Mouse (Mus musculus) intestine, embryonic 16.5 days (tissue): ENCODE results near the gene Plk5. TPM values are rescaled to one million over a fixed set of nuclear protein-coding genes. Genes with fewer than 3 reads are reported as not detected.

Experiments used
- ATAC-seq: fragments of 200-750 bp; cut with Nextera tagmentation; 2 replicates; pipeline ENCODE4 v1.8.0; 2017; ENCODE audit warnings: moderate TSS enrichment, moderate library complexity
- H3K27ac ChIP-seq: fragments of 300-500 bp; sonication (generic); 2 replicates; pipeline ENCODE4 v1.5.1; 2014; ENCODE audit warnings: mild to moderate bottlenecking, low read length
- H3K27me3 ChIP-seq: fragments of 300-500 bp; sonication (generic); replicated peaks from 2 replicates; pipeline ENCODE4 v1.6.1; 2014; ENCODE audit warnings: low read length, control low read depth, mixed read lengths; ENCODE audit not compliant: control insufficient read depth, insufficient read depth
- H3K36me3 ChIP-seq: fragments of 300-500 bp; sonication (generic); 2 replicates; pipeline ENCODE4 v1.6.1; 2014; ENCODE audit warnings: low read length, control low read depth; ENCODE audit not compliant: control insufficient read depth, insufficient read depth
- H3K4me1 ChIP-seq: fragments of 300-500 bp; sonication (generic); 2 replicates; pipeline ENCODE4 v1.6.1; 2014; ENCODE audit warnings: low read length, control low read depth, mixed read lengths; ENCODE audit not compliant: control insufficient read depth, insufficient read depth
- H3K4me2 ChIP-seq: fragments of 300-500 bp; sonication (generic); 2 replicates; pipeline ENCODE4 v1.6.1; 2014; ENCODE audit warnings: low read depth, low read length, control low read depth
- H3K4me3 ChIP-seq: fragments of 300-500 bp; sonication (generic); 2 replicates; pipeline ENCODE4 v1.5.1; 2014; ENCODE audit warnings: mild to moderate bottlenecking, low read length
- H3K9ac ChIP-seq: fragments of 300-500 bp; sonication (generic); 2 replicates; pipeline ENCODE4 v1.6.1; 2014; ENCODE audit warnings: low read depth, low read length
- H3K9me3 ChIP-seq: fragments of 300-500 bp; sonication (generic); 2 replicates; pipeline ENCODE4 v1.6.1; 2016; ENCODE audit warnings: low read length, control low read depth; ENCODE audit not compliant: control insufficient read depth
- WGBS: fragments of 180-500 bp; shearing (Covaris S2); extraction: QIAGEN DNeasy Blood & Tissue Kit; methylation state at CpG from one replicate; pipeline ENCODE4 v1.1.7; 2014; 5-methylcytosine and 5-hydroxymethylcytosine counted together
- polyA plus RNA-seq: library from polyadenylated mRNA; unstranded; fragments of >200 nt; fragmentation: Nextera tagmentation; extraction: Ambion mirVana; gene quantifications from 2 replicates; pipeline ENCODE4 v1.2.1, GENCODE M21; 2015

Plk5 gene
- 0.39 and 0.64 TPM in 2 replicates for polyA plus RNA-seq

- ATAC-seq, result no peak
- Histone ChIP-seq H3K4me2 (peak within 1 kb of the TSS; percentile 48), H3K4me1 (peaks cover 14% of the 10 kb centered on the region), H3K4me3 (peak within 1 kb of the TSS; percentile 38), H3K27me3 (peaks cover 41% of the 10 kb centered on the region), H3K9ac (peak within 1 kb of the TSS; percentile 24; the same call in 1 of the 2 replicates), H3K27ac (no peak within 1 kb of the TSS), H3K36me3 (no peaks in the 10 kb centered on the region), H3K9me3 (no peaks in the 10 kb centered on the region)
- 2% methylated on average over 53 of the region's 53 CpGs for WGBS
Measured at GRCm38 (mm10) chr10:80356001-80356682, at the start of gene Plk5. Gene Plk5 (plus strand): TSS chr10:80356459.

DNA sequence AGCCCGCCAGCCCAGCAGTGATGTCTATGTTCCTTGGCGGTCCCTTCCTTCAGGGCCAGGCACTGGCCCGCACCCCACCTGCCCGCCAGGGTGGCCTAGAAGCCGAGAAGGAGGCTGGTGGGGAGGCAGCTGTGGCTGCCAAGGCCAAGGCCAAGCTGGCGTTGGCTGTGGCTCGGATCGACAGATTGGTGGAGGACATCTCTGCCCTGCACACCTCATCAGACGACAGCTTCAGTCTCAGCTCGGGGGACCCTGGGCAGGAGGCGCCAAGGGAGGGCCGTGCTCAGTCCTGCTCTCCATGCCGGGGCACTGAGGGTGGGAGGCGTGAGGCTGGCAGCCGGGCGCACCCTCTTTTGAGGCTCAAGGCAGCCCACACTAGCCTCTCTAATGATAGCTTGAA, 44.7 kb upstream of the Plk5 start:
- 76% methylated on average over 16 of the region's 16 CpGs for WGBS

DNA sequence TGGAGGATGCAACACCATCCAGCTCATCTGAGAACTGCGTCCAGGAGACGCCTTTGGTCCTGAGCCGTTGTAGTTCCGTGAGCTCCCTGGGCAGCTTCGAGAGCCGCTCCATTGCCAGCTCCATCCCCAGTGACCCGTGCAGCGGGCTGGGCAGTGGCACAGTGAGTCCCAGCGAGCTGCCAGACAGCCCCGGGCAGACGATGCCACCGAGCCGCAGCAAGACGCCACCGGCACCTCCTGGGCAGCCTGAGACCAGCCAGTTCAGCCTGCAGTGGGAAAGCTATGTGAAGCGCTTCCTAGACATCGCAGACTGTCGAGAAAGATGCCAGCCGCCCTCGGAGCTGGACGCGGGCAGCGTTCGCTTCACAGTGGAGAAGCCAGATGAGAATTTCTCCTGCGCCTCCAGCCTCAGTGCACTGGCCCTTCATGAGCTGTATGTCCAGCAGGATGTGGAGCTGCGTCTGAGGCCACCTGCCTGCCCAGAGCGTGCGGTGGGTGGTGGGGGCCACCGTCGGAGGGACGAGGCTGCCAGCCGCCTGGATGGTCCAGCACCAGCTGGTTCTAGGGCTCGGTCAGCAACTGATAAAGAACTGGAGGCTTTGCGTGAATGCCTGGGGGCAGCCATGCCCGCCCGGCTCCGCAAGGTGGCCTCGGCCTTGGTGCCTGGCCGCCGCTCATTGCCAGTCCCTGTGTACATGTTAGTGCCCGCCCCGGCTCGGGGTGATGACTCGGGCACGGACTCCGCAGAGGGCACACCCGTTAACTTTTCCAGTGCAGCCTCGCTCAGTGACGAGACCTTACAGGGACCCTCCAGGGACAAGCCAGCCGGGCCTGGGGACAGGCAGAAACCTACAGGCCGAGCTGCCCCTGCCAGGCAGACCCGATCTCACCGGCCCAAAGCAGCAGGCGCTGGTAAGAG, 43.4 kb upstream of the Plk5 start:
- no peak for ATAC-seq

More for the DNA sequence above, 44.7 kb upstream of the Plk5 start:
- H3K4me2 ChIP-seq, result no peak overlapping the region
- H3K4me1 ChIP-seq, result peaks cover 8% of the 10 kb centered on the region
- H3K36me3 ChIP-seq, result no peaks in the 10 kb centered on the region
- H3K9ac ChIP-seq, result no peak overlapping the region
- no peaks in the 10 kb centered on the region for H3K9me3 ChIP-seq
- peaks cover 50% of the 10 kb centered on the region for H3K27me3 ChIP-seq
- no peak overlapping the region for H3K27ac ChIP-seq
- no peak for ATAC-seq
- H3K4me3 ChIP-seq, result no peak overlapping the region

GRCm38 (mm10) chr10:80313627-80314201, 42.5 kb upstream of the Plk5 start:
- Histone ChIP-seq H3K36me3 (peaks cover 6% of the 10 kb centered on the region; the same call in 1 of the 2 replicates), H3K27me3 (peaks cover 52% of the 10 kb centered on the region), H3K4me2 (no peak overlapping the region), H3K9me3 (no peaks in the 10 kb centered on the region), H3K4me1 (peaks cover 17% of the 10 kb centered on the region), H3K9ac (peak overlapping the region; percentile 11; the same call in 1 of the 2 replicates), H3K4me3 (no peak overlapping the region), H3K27ac (no peak overlapping the region)
- ATAC-seq, result 0 out of 2 replicates have a peak, but pooled peaks have one; percentile 24
- 39% methylated on average over 20 of the region's 20 CpGs for WGBS

More for the DNA sequence above, 43.4 kb upstream of the Plk5 start:
- Histone ChIP-seq H3K4me2 (no peak overlapping the region), H3K27me3 (peaks cover 52% of the 10 kb centered on the region), H3K4me1 (peaks cover 15% of the 10 kb centered on the region), H3K27ac (no peak overlapping the region), H3K36me3 (no peaks in the 10 kb centered on the region), H3K9me3 (no peaks in the 10 kb centered on the region), H3K4me3 (no peak overlapping the region), H3K9ac (peak overlapping the region; percentile 11; the same call in 1 of the 2 replicates)
- WGBS, result 58% methylated on average over 54 of the region's 54 CpGs

DNA sequence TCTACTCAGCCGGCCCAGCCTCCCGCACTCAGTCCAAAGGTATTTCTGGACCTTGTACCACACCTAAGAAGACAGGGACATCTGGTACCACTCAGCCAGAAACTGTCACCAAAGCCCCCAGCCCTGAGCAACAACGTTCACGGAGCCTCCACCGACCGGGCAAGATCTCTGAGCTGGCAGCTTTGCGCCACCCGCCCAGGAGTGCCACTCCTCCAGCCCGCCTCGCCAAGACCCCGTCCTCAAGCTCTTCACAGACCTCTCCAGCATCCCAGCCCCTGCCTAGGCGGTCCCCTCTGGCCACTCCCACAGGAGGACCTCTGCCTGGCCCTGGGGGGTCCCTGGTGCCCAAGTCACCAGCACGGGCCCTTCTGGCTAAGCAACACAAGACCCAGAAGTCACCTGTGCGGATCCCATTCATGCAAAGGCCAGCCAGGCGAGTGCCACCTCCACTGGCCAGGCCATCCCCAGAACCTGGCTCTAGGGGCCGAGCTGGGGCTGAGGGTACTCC, 41.7 kb upstream of the Plk5 start:
- no peak overlapping the region for H3K4me3 ChIP-seq
- 58% methylated on average over 16 of the region's 16 CpGs for WGBS
- no peak overlapping the region for H3K4me2 ChIP-seq
- H3K9ac ChIP-seq, result no peak overlapping the region
- no peak overlapping the region for H3K27ac ChIP-seq
- no peaks in the 10 kb centered on the region for H3K9me3 ChIP-seq
- ATAC-seq, result no peak
- peaks cover 52% of the 10 kb centered on the region for H3K27me3 ChIP-seq
- peaks cover 6% of the 10 kb centered on the region; the same call in 1 of the 2 replicates for H3K36me3 ChIP-seq
- H3K4me1 ChIP-seq, result peaks cover 23% of the 10 kb centered on the region

DNA sequence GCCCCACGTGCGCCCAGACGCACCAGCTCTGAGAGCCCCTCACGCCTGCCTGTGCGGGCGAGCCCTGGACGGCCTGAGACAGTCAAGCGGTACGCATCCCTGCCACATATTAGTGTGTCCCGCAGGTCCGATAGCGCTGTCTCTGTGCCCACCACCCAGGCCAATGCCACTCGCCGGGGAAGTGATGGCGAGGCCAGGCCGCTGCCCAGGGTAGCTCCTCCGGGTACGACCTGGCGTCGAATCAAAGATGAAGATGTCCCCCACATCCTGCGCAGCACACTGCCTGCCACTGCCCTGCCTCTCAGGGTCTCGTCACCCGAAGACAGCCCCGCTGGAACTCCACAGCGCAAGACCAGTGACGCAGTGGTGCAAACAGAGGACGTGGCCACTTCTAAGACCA, 40.9 kb upstream of the Plk5 start:
- Histone ChIP-seq H3K4me1 (peaks cover 25% of the 10 kb centered on the region), H3K4me2 (no peak overlapping the region), H3K36me3 (peaks cover 6% of the 10 kb centered on the region; the same call in 1 of the 2 replicates), H3K9ac (peak overlapping the region; percentile 19; the same call in 1 of the 2 replicates), H3K27ac (no peak overlapping the region), H3K9me3 (no peaks in the 10 kb centered on the region), H3K27me3 (peaks cover 52% of the 10 kb centered on the region), H3K4me3 (no peak overlapping the region)
- no peak for ATAC-seq
- 44% methylated on average over 27 of the region's 27 CpGs for WGBS

GRCm38 (mm10) chr10:80316359-80316781, 39.9 kb upstream of the Plk5 start:
- H3K4me1 ChIP-seq, result peaks cover 28% of the 10 kb centered on the region
- no peak for ATAC-seq
- H3K4me3 ChIP-seq, result no peak overlapping the region
- peaks cover 47% of the 10 kb centered on the region for H3K27me3 ChIP-seq
- no peak overlapping the region for H3K4me2 ChIP-seq
- no peak overlapping the region for H3K9ac ChIP-seq
- H3K36me3 ChIP-seq, result peaks cover 6% of the 10 kb centered on the region; the same call in 1 of the 2 replicates
- WGBS, result 20% methylated on average over 11 of the region's 11 CpGs
- no peaks in the 10 kb centered on the region for H3K9me3 ChIP-seq
- no peak overlapping the region for H3K27ac ChIP-seq

GRCm38 (mm10) chr10:80317011-80317410, 39.2 kb upstream of the Plk5 start:
- Histone ChIP-seq H3K9me3 (no peaks in the 10 kb centered on the region), H3K27ac (no peak overlapping the region), H3K27me3 (peaks cover 40% of the 10 kb centered on the region), H3K4me2 (no peak overlapping the region), H3K36me3 (peaks cover 8% of the 10 kb centered on the region; the same call in 1 of the 2 replicates), H3K4me3 (no peak overlapping the region), H3K4me1 (peaks cover 31% of the 10 kb centered on the region), H3K9ac (peak overlapping the region; percentile 35; the same call in 1 of the 2 replicates)
- no peak for ATAC-seq
- WGBS, result 47% methylated on average over 10 of the region's 10 CpGs
